In the genomic region with DNA sequence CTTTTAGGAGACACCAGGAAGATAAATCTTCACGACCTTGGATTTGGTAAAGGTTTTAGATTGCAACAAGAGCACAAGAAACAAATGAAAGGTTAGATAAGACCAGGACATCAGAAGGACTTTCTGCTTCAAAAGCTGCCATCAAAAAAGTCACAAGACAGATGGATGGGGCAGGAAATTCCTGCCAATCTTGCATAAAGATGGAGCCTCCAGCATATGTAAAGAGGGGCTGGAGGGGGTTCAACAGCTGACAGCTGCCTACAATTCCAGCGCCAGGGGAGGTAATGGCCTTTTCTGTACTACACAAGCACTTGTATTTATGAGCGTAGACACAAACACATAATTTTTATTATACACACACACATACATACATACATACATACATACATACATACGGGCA, we compare ENCODE assay signal across 27 mouse cellular contexts. TPM values are rescaled to one million over a fixed set of nuclear protein-coding genes. Genes with fewer than 3 reads are reported as not detected.
DNase-seq lines count a peak whose midpoint lies in the region; ATAC-seq and TF ChIP-seq lines count a peak whose summit lies in the region.
"Had no signal": no experiment of that assay in that cellular context is flagged by ENCODE, and none has a peak within 500 bp of the region (broad histone marks: within the 10 kb centered on the region; RNA-seq: fewer than 3 reads in every experiment).

No protein-coding gene starts in this region.

- H3K36me3 ChIP-seq in forebrain, embryonic 15.5 days = peaks cover 39% of the 10 kb centered on the region
- H3K36me3 ChIP-seq in forebrain, embryonic 12.5 days (replicated peaks) = peaks cover 70% of the 10 kb centered on the region
- H3K36me3 ChIP-seq in forebrain, postnatal 0 days (ENCODE audit: insufficient read depth) = peaks cover 47% of the 10 kb centered on the region

- TF ChIP-seq POLR2A in brain, embryonic 14.5 days (IDR thresholded peaks at IDR 0.05; ENCODE audit: borderline replicate concordance, extremely low read depth, insufficient read depth, insufficient read length, poor library complexity, severe bottlenecking) = no peak

- TF ChIP-seq CTCF in brain, embryonic 14.5 days (IDR thresholded peaks at IDR 0.05; ENCODE audit: borderline replicate concordance, extremely low read depth, insufficient read depth, insufficient read length) = no peak
- TF ChIP-seq CTCF in forebrain, postnatal 0 days (IDR thresholded peaks at IDR 0.05; ENCODE audit: low read depth) = no peak
- TF ChIP-seq CTCF in left cerebral cortex, adult 2 months (IDR thresholded peaks at IDR 0.05) = no peak

- peak overlapping the region; percentile 76 for H3K27ac ChIP-seq in forebrain, embryonic 15.5 days (replicated peaks)
- H3K27ac ChIP-seq in forebrain, embryonic 12.5 days = no peak overlapping the region
- no peak overlapping the region for H3K27ac ChIP-seq in forebrain, postnatal 0 days (ENCODE audit: low read depth, low read length)
- H3K27ac ChIP-seq in left cerebral cortex, adult 2 months = no peak overlapping the region
- H3K27ac ChIP-seq: embryonic facial prominence, embryonic 10.5 days; embryonic facial prominence, embryonic 13.5 days; gastrocnemius, adult 2 months; intestine, embryonic 15.5 days had no signal

- no peak overlapping the region for H3K4me2 ChIP-seq in forebrain, embryonic 15.5 days (replicated peaks)
- H3K4me2 ChIP-seq in forebrain, embryonic 12.5 days = no peak overlapping the region
- H3K4me2 ChIP-seq in forebrain, postnatal 0 days (ENCODE audit: low read depth) = no peak overlapping the region
- H3K4me2 ChIP-seq: embryonic facial prominence, embryonic 13.5 days; heart, embryonic 11.5 days; hindbrain, embryonic 13.5 days; intestine, embryonic 15.5 days had no signal

- H3K9ac ChIP-seq in forebrain, embryonic 15.5 days (replicated peaks) = no peak overlapping the region
- H3K9ac ChIP-seq in forebrain, embryonic 12.5 days = no peak overlapping the region
- H3K9ac ChIP-seq in forebrain, postnatal 0 days = no peak overlapping the region
- H3K9ac ChIP-seq: embryonic facial prominence, embryonic 13.5 days; hindbrain, embryonic 13.5 days; intestine, embryonic 15.5 days had no signal

- no peaks in the 10 kb centered on the region for H3K27me3 ChIP-seq in forebrain, embryonic 15.5 days
- no peaks in the 10 kb centered on the region for H3K27me3 ChIP-seq in forebrain, embryonic 12.5 days
- H3K27me3 ChIP-seq in forebrain, postnatal 0 days (ENCODE audit: insufficient read depth, low read length) = no peaks in the 10 kb centered on the region
- H3K27me3 ChIP-seq: CH12.LX; embryonic facial prominence, embryonic 13.5 days; hindbrain, embryonic 13.5 days; intestine, embryonic 15.5 days; Patski had no signal

- intact Hi-C loops in left cerebral cortex, adult 2 months (cut with DNase I) = no loop called here

- H3K9me3 ChIP-seq in forebrain, embryonic 15.5 days = no peaks in the 10 kb centered on the region
- no peaks in the 10 kb centered on the region for H3K9me3 ChIP-seq in forebrain, embryonic 12.5 days
- H3K9me3 ChIP-seq in forebrain, postnatal 0 days (ENCODE audit: low read length) = no peaks in the 10 kb centered on the region
- H3K9me3 ChIP-seq: embryonic facial prominence, embryonic 10.5 days; embryonic facial prominence, embryonic 13.5 days; G1E; hindbrain, embryonic 13.5 days; intestine, embryonic 15.5 days had no signal

- ATAC-seq in forebrain, embryonic 15.5 days (replicated peaks) = no peak
- no peak for ATAC-seq in forebrain, embryonic 12.5 days (ENCODE audit: low FRiP score)
- ATAC-seq in forebrain, postnatal 0 days = peak; percentile 36
- ATAC-seq: intestine, embryonic 15.5 days; Patski had no signal

- WGBS in forebrain, embryonic 15.5 days = 65% methylated on average over 4 of the region's 4 CpGs
- WGBS in forebrain, embryonic 12.5 days = 89% methylated on average over 4 of the region's 4 CpGs
- 58% methylated on average over 4 of the region's 4 CpGs for WGBS in forebrain, postnatal 0 days

- DNase-seq in cerebellum, postnatal 10 days = peak; percentile 47 to 50
- DNase-seq in cerebellum, adult 9-11 months = no peak
- DNase-seq in brain, embryonic 14.5 days (ENCODE audit: low read depth) = peak; percentile 78
- DNase-seq in forebrain, postnatal 0 days = peak; percentile 62
- DNase-seq in left cerebral cortex, adult 2 months (ENCODE audit: extremely low spot score in 1 of 2, low spot score in 2 of 2) = no peak
- DNase-seq: adrenal gland, postnatal 25 days; B cell, adult 2 months; cerebellum, adult 18-20 months; cerebellum, adult 9-10 months; cerebellum, postnatal 36 days; embryo, embryonic 11 days; gastrocnemius, adult 2 months; gastrocnemius, postnatal 14 days; heart, adult 11 months; kidney, adult 11 months; kidney, adult 8-10 months had no signal

- no peak overlapping the region for H3K4me3 ChIP-seq in forebrain, embryonic 15.5 days
- no peak overlapping the region for H3K4me3 ChIP-seq in forebrain, embryonic 12.5 days (replicated peaks)
- no peak overlapping the region for H3K4me3 ChIP-seq in forebrain, postnatal 0 days (ENCODE audit: low read depth, low read length)
- H3K4me3 ChIP-seq in left cerebral cortex, adult 2 months = no peak overlapping the region
- H3K4me3 ChIP-seq: embryonic facial prominence, embryonic 10.5 days; embryonic facial prominence, embryonic 13.5 days; erythroblast, embryonic 14.5 days; gastrocnemius, adult 2 months; hindbrain, embryonic 13.5 days; intestine, embryonic 15.5 days had no signal

- peaks cover 25% of the 10 kb centered on the region for H3K4me1 ChIP-seq in forebrain, embryonic 15.5 days
- H3K4me1 ChIP-seq in forebrain, embryonic 12.5 days = no peaks in the 10 kb centered on the region
- peaks cover 9% of the 10 kb centered on the region; the same call in 1 of the 2 replicates for H3K4me1 ChIP-seq in forebrain, postnatal 0 days (ENCODE audit: insufficient read depth)
- H3K4me1 ChIP-seq: embryonic facial prominence, embryonic 10.5 days; intestine, embryonic 15.5 days had no signal

RNA-seq across cellular contexts. Expression of a gene that starts 41.1 kb away (rescaled TPM):
- polyA plus RNA-seq in forebrain, embryonic 15.5 days (2015; fragmentation: Nextera tagmentation; extraction: Ambion mirVana) = 10.5 and 11.5 TPM in 2 replicates
- 11.9 and 14.7 TPM in 2 replicates for polyA plus RNA-seq in forebrain, embryonic 12.5 days (2016; fragmentation: Nextera tagmentation; extraction: Ambion mirVana)
- 23.6 and 43.3 TPM in 2 replicates for polyA plus RNA-seq in brain, embryonic 14.5 days (2012; rRNA removed)
- 21.5 and 30.3 TPM in 2 replicates for total RNA-seq in forebrain, postnatal 0 days (2014; rRNA removed)
- polyA plus RNA-seq in forebrain, postnatal 0 days (2015; fragmentation: Nextera tagmentation; extraction: Ambion mirVana) = 3.7 and 4.7 TPM in 2 replicates
- total RNA-seq in left cerebral cortex, adult 2 months (2021) = 10 to 100 TPM; 36.2 to 36.8 TPM

Comparison
In these comparisons a context has a peak if more than half of its experiments do, and no peak if none do; other contexts are left out.
1. DNase-seq: peak in cerebellum, postnatal 10 days (2 of 2), brain, embryonic 14.5 days (single experiment) and forebrain, postnatal 0 days (single experiment); none in cerebellum, adult 9-11 months (single experiment) and left cerebral cortex, adult 2 months (0 of 2).